Mouse (Mus musculus) ES-Bruce4 (cell line): ENCODE data around the gene Mbtps1. TPM values are rescaled to one million over a fixed set of nuclear protein-coding genes. Genes with fewer than 3 reads are reported as not detected.
A peak's percentile ranks its signal among the peaks of the same experiment; 100 is the strongest.

Source experiments
- H3K27ac ChIP-seq: 2 replicates; pipeline ENCODE4 v1.5.1; 2012; ENCODE audit warnings: low read length, inconsistent platforms; ENCODE audit not compliant: insufficient read depth
- H3K27me3 ChIP-seq: 2 replicates; pipeline ENCODE4 v1.6.1; 2012; ENCODE audit warnings: mild to moderate bottlenecking, low read length, inconsistent platforms; ENCODE audit not compliant: control insufficient read depth, poor library complexity, insufficient read depth, severe bottlenecking
- H3K36me3 ChIP-seq: 2 replicates; pipeline ENCODE4 v1.6.1; 2012; ENCODE audit warnings: inconsistent platforms, mild to moderate bottlenecking, low read length, moderate library complexity; ENCODE audit not compliant: control insufficient read depth, poor library complexity, insufficient read depth, severe bottlenecking
- H3K4me1 ChIP-seq: one replicate; pipeline ENCODE4 v1.8.1; 2011; ENCODE audit warnings: low read length; ENCODE audit not compliant: control insufficient read depth, insufficient read depth
- H3K4me3 ChIP-seq: 2 replicates; pipeline ENCODE4 v1.5.1; 2011; ENCODE audit warnings: low read depth, mild to moderate bottlenecking, low read length
- H3K9ac ChIP-seq: 2 replicates; pipeline ENCODE4 v1.6.1; 2012; ENCODE audit warnings: low read depth, mild to moderate bottlenecking, inconsistent platforms; ENCODE audit not compliant: poor library complexity, severe bottlenecking
- H3K9me3 ChIP-seq: replicated peaks from 2 replicates; pipeline ENCODE4 v1.6.1; 2012; ENCODE audit warnings: mild to moderate bottlenecking, low read length, inconsistent platforms; ENCODE audit not compliant: control insufficient read depth, poor library complexity, insufficient read depth, severe bottlenecking
- CTCF ChIP-seq: IDR thresholded peaks from one replicate; pipeline ENCODE4 v1.8.1; 2011; ENCODE audit warnings: low read depth, low read length
- EP300 ChIP-seq: IDR thresholded peaks from 2 replicates; pipeline ENCODE4 v1.6.1; 2011; ENCODE audit warnings: low read depth, low read length; ENCODE audit not compliant: insufficient read depth
- POLR2A ChIP-seq: IDR thresholded peaks from one replicate; pipeline ENCODE4 v1.8.1; 2011; ENCODE audit warnings: low read length; ENCODE audit not compliant: insufficient read depth
- polyA plus RNA-seq: library from polyadenylated mRNA; stranded (reverse); fragments of >200 nt; gene quantifications from 2 replicates; pipeline ENCODE4 v1.2.4, GENCODE M21; 2011; ENCODE audit warnings: low read depth; ENCODE audit not compliant: missing spikeins, insufficient read depth, insufficient read length

Gene Mbtps1
- polyA plus RNA-seq, 1 experiment, result 118 TPM

- Histone ChIP-seq H3K36me3 (peaks cover 67% of the 10 kb centered on the region), H3K9me3 (no peaks in the 10 kb centered on the region), H3K4me3 (no peak overlapping the region), H3K27ac (peak overlapping the region; percentile 66), H3K4me1 (peaks cover 8% of the 10 kb centered on the region), H3K27me3 (no peaks in the 10 kb centered on the region), H3K9ac (no peak overlapping the region)
- TF ChIP-seq CTCF (no peak), POLR2A (no peak), EP300 (peak; percentile 65)
These were observed 13.9 kb downstream of the Mbtps1 start for GRCm38 (mm10) chr8:119544606-119545005.

DNA sequence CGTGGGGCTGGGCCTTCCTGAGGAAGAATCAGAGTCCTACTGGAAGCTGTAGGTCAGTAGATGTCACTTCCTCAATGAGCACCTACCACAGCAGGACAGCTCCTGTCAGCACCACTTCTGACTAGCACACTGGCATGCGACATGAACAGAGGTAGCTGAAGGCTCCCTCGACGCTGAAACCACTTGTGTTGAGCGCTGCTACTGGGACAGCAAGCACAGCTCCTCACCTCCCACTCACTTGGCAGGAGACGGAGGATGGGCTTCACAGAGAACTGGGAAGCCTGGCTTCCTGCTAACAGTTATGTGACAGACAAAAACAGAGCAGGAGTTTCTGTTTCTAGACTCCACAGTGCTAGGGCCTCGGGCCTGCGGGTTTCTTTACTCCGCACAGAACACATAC, 26.6 kb downstream of the Mbtps1 start:
- Histone ChIP-seq H3K4me1 (no peaks in the 10 kb centered on the region), H3K27me3 (no peaks in the 10 kb centered on the region), H3K27ac (no peak overlapping the region), H3K9me3 (no peaks in the 10 kb centered on the region), H3K4me3 (no peak overlapping the region), H3K36me3 (peaks cover 75% of the 10 kb centered on the region), H3K9ac (no peak overlapping the region)
- no peak for TF ChIP-seq POLR2A
- TF ChIP-seq CTCF, result no peak
- no peak for TF ChIP-seq EP300

GRCm38 (mm10) chr8:119531397-119531796, 27.1 kb downstream of the Mbtps1 start:
- TF ChIP-seq EP300 (no peak), POLR2A (no peak), CTCF (no peak)
- Histone ChIP-seq H3K9ac (no peak overlapping the region), H3K27ac (no peak overlapping the region)

DNA sequence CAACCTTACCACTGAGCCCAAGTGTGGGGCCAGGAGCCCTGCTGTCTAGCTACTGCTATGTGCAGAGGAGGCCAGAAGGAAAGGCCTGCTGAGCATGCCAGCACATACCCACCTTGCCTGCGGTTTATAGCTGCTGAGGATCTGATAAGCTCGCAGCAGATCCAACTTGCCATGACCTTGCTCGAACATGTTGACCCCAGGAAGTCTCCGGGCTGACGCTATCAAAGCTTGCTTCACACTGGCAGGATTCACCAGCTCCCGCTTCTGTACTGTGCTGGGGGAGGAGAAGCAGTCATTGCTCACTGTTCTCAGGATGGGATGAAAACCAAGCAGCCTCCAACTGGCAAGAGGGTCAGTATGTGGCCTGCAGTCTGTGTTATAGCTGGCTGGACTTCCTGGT, 27.6 kb downstream of the Mbtps1 start:
- no peaks in the 10 kb centered on the region for H3K4me1 ChIP-seq
- no peaks in the 10 kb centered on the region for H3K27me3 ChIP-seq
- H3K9ac ChIP-seq, result no peak overlapping the region
- H3K9me3 ChIP-seq, result no peaks in the 10 kb centered on the region
- peaks cover 71% of the 10 kb centered on the region for H3K36me3 ChIP-seq
- no peak overlapping the region for H3K27ac ChIP-seq
- H3K4me3 ChIP-seq, result no peak overlapping the region
- no peak for TF ChIP-seq POLR2A
- no peak for TF ChIP-seq EP300
- no peak for TF ChIP-seq CTCF

More at GRCm38 (mm10) chr8:119531397-119531796, 27.1 kb downstream of the Mbtps1 start:
- peaks cover 71% of the 10 kb centered on the region for H3K36me3 ChIP-seq
- no peak overlapping the region for H3K4me3 ChIP-seq
- H3K27me3 ChIP-seq, result no peaks in the 10 kb centered on the region
- H3K4me1 ChIP-seq, result no peaks in the 10 kb centered on the region
- no peaks in the 10 kb centered on the region for H3K9me3 ChIP-seq

DNA sequence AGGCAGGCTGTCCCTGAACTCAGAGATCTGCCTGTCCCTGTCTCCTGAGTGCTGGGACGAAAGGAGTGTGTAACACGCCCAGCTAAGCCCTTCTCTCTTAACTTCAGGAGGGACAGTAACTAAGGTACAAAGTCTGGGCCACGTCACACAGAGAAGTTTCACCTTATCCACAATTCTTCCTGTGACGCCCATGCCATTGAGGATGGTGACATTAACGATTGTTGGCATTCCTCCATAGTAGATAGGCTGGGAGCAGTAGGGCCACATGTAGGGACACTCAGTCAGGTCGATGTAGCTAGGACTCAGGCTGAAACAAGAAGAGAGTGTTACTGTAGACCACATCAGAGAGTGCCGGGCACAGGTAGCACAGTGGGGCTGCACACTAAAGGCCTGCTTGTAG, 29.8 kb downstream of the Mbtps1 start:
- H3K9me3 ChIP-seq, result no peaks in the 10 kb centered on the region
- no peak overlapping the region for H3K27ac ChIP-seq
- H3K27me3 ChIP-seq, result no peaks in the 10 kb centered on the region
- H3K9ac ChIP-seq, result no peak overlapping the region
- no peak for TF ChIP-seq CTCF
- no peak for TF ChIP-seq POLR2A
- no peak for TF ChIP-seq EP300
- no peaks in the 10 kb centered on the region for H3K4me1 ChIP-seq
- no peak overlapping the region for H3K4me3 ChIP-seq
- H3K36me3 ChIP-seq, result peaks cover 75% of the 10 kb centered on the region

DNA sequence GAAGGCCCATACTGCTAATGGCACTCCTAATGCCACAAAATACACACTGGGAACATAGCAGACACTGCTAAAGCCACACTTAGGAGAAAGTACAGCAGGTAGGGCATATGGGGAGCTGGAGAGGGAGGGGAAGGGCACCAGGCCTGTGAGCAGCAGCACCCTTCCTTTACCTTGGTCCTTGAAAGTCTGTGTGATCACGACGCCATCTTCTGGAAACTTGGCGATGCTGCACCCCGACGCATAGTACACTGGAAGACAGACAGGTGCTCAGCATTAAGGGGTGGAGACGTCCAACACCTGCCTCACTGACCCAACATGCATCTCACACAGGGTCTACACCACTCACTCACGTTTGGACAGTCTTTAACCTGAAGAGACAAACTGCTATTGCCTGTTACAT, 38.4 kb downstream of the Mbtps1 start:
- H3K36me3 ChIP-seq, result peaks cover 64% of the 10 kb centered on the region
- H3K9me3 ChIP-seq, result no peaks in the 10 kb centered on the region
- H3K4me1 ChIP-seq, result peaks cover 4% of the 10 kb centered on the region
- no peak overlapping the region for H3K4me3 ChIP-seq
- H3K27me3 ChIP-seq, result no peaks in the 10 kb centered on the region
- TF ChIP-seq POLR2A (no peak), CTCF (peak; percentile 77)
- no peak overlapping the region for H3K27ac ChIP-seq
- H3K9ac ChIP-seq, result no peak overlapping the region
